Mouse (Mus musculus) forebrain, embryonic 12.5 days (tissue): ENCODE measurements at regions not wholly inside any gene's neighbourhood (a gene's known extent, or its start where the extent isn't known, plus 50 kb on each side); places are given as distances from the start of the nearest gene placed in this dataset.

Experiments used
- ATAC-seq: fragments of 200-750 bp; cut with Nextera tagmentation; 2 replicates; pipeline ENCODE4 v1.8.0; 2017; ENCODE audit warnings: moderate TSS enrichment; ENCODE audit not compliant: low FRiP score
- H3K27ac ChIP-seq: fragments of 300-500 bp; sonication (generic); 2 replicates; pipeline ENCODE4 v1.5.1; 2016; ENCODE audit warnings: mild to moderate bottlenecking
- H3K27me3 ChIP-seq: fragments of 300-500 bp; sonication (generic); 2 replicates; pipeline ENCODE4 v1.6.1; 2016; ENCODE audit warnings: mild to moderate bottlenecking
- H3K36me3 ChIP-seq: fragments of 300-500 bp; sonication (generic); replicated peaks from 2 replicates; pipeline ENCODE4 v1.6.1; 2016; ENCODE audit warnings: mild to moderate bottlenecking
- H3K4me1 ChIP-seq: fragments of 300-500 bp; sonication (generic); 2 replicates; pipeline ENCODE4 v1.6.1; 2016
- H3K4me2 ChIP-seq: fragments of 300-500 bp; sonication (generic); 2 replicates; pipeline ENCODE4 v1.6.1; 2016; ENCODE audit warnings: mild to moderate bottlenecking, moderate library complexity
- H3K4me3 ChIP-seq: fragments of 300-500 bp; sonication (generic); replicated peaks from 2 replicates; pipeline ENCODE4 v1.5.1; 2016; ENCODE audit warnings: mild to moderate bottlenecking
- H3K9ac ChIP-seq: fragments of 300-500 bp; sonication (generic); 2 replicates; pipeline ENCODE4 v1.6.1; 2016; ENCODE audit warnings: mild to moderate bottlenecking
- H3K9me3 ChIP-seq: fragments of 300-500 bp; sonication (generic); 2 replicates; pipeline ENCODE4 v1.6.1; 2016
- WGBS: fragments of 180-500 bp; shearing (Covaris S2); methylation state at CpG from one replicate; pipeline ENCODE4 v1.1.7; 2016; 5-methylcytosine and 5-hydroxymethylcytosine counted together

DNA sequence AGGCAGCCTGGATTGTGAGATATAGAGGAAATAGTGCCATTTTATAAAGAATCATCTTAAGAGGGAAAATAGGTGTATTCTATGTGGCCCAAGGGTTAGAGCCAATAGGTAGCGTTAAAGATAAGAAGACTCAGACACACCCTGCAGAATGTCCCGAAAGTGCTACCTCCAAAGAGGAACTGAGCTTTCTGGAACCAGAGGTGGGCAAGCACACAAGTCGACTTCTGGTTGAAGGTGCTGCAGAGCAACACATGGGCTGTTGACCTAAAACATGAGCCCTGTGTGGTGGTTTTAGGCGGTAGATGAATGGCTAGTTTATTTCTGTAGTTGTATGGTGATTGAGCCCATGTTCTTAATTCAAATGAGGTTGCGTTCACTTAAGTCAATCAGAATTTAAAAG, 121.4 kb upstream of the Gm26657 start:
- Histone ChIP-seq H3K27ac (no peak overlapping the region), H3K4me2 (no peak overlapping the region), H3K27me3 (no peaks in the 10 kb centered on the region), H3K9ac (no peak overlapping the region), H3K9me3 (no peaks in the 10 kb centered on the region), H3K4me1 (no peaks in the 10 kb centered on the region), H3K36me3 (no peaks in the 10 kb centered on the region), H3K4me3 (no peak overlapping the region)
- 89% methylated on average over 5 of the region's 5 CpGs for WGBS
- no peak for ATAC-seq

DNA sequence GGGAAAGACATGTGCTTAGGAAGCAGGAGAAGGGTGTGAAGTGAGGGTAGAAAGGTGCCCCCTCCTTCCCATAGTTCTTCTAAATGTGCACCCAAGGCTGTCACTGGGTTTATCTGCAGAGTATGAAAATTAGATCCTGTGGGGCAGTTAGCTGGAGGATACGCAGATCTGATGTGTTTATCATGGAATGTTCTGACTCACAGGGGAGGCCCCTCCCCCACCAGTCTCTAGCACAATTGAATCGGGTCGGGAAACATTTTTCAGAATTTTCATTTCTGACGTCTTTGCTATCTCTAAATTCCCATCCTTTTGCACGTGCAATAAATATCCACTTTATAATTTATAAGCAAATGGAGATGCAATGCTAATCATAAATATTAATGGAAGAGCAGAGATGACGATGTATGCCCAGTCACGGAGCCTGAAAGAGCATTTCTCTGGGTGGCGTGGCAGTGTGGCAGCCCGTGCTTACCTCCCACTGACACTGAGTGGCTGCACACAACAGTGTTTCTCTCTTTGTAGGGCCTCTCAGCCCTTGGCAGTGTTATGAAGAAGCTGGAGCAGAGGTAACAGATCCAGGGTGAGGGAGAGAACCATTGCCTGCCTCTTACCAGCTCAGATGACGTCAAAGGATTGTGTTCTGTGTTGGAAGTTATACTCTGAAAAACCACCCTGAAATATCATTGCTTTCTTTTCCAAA, 122.1 kb upstream of the Gm26657 start:
- Histone ChIP-seq H3K9me3 (no peaks in the 10 kb centered on the region), H3K27me3 (no peaks in the 10 kb centered on the region), H3K4me3 (no peak overlapping the region), H3K9ac (no peak overlapping the region), H3K4me2 (no peak overlapping the region), H3K4me1 (no peaks in the 10 kb centered on the region), H3K27ac (no peak overlapping the region), H3K36me3 (no peaks in the 10 kb centered on the region)
- 87% methylated on average over 10 of the region's 10 CpGs for WGBS
- ATAC-seq: no peak

GRCm38 (mm10) chr4:56612325-56612724, 127.5 kb upstream of the Gm26657 start:
- WGBS: 81% methylated on average over 4 of the region's 4 CpGs
- Histone ChIP-seq H3K36me3 (no peaks in the 10 kb centered on the region), H3K4me3 (no peak overlapping the region), H3K27me3 (no peaks in the 10 kb centered on the region), H3K27ac (no peak overlapping the region), H3K4me1 (no peaks in the 10 kb centered on the region; the same call in 1 of the 2 replicates), H3K9ac (no peak overlapping the region), H3K9me3 (no peaks in the 10 kb centered on the region), H3K4me2 (no peak overlapping the region)
- no peak for ATAC-seq

- no peak overlapping the region for H3K4me3 ChIP-seq
- no peak overlapping the region for H3K9ac ChIP-seq
- WGBS: 24% methylated on average over 4 of the region's 4 CpGs
- ATAC-seq: no peak
- no peak overlapping the region for H3K27ac ChIP-seq
- no peaks in the 10 kb centered on the region for H3K9me3 ChIP-seq
- H3K27me3 ChIP-seq: no peaks in the 10 kb centered on the region
- H3K4me2 ChIP-seq: no peak overlapping the region
- H3K36me3 ChIP-seq: no peaks in the 10 kb centered on the region
- H3K4me1 ChIP-seq: no peaks in the 10 kb centered on the region; the same call in 1 of the 2 replicates
Observed at GRCm38 (mm10) chr4:56611751-56612150, 128.1 kb upstream of the Gm26657 start.

- H3K27me3 ChIP-seq: no peaks in the 10 kb centered on the region
- no peak overlapping the region for H3K4me3 ChIP-seq
- H3K9me3 ChIP-seq: no peaks in the 10 kb centered on the region
- no peaks in the 10 kb centered on the region; the same call in 1 of the 2 replicates for H3K4me1 ChIP-seq
- no peak overlapping the region for H3K9ac ChIP-seq
- H3K4me2 ChIP-seq: no peak overlapping the region
- no peak for ATAC-seq
- no peaks in the 10 kb centered on the region for H3K36me3 ChIP-seq
- 65% methylated on average over 6 of the region's 6 CpGs for WGBS
- H3K27ac ChIP-seq: no peak overlapping the region
Observed at GRCm38 (mm10) chr4:56610273-56610672, 129.6 kb upstream of the Gm26657 start.

DNA sequence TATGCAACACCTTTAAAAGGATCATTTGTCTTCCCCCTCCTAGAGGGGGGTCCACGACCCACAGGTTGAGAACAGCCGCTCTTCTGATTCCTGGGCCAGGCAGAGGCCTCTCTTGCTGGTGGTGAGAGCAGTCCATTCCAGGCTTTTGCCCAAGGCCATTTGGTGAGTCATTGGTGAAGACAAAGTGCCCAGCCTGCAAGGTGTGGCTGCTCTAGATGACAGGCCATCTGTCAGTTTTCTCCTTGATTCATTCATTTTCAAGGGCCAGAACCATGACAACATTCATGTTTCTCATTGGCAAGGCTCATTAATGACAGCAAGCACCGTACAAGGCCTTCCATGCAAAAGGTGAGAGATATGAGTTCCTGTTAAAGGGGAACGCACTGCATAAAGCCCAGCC, 131.2 kb upstream of the Gm26657 start:
- Histone ChIP-seq H3K4me3 (no peak overlapping the region), H3K36me3 (no peaks in the 10 kb centered on the region), H3K27me3 (no peaks in the 10 kb centered on the region), H3K4me2 (no peak overlapping the region), H3K4me1 (no peaks in the 10 kb centered on the region; the same call in 1 of the 2 replicates), H3K9ac (no peak overlapping the region), H3K9me3 (no peaks in the 10 kb centered on the region), H3K27ac (no peak overlapping the region)
- 85% methylated on average over 4 of the region's 4 CpGs for WGBS
- ATAC-seq: no peak

- Histone ChIP-seq H3K27ac (no peak overlapping the region), H3K4me3 (no peak overlapping the region), H3K9me3 (no peaks in the 10 kb centered on the region), H3K36me3 (no peaks in the 10 kb centered on the region), H3K9ac (no peak overlapping the region), H3K27me3 (no peaks in the 10 kb centered on the region), H3K4me1 (no peaks in the 10 kb centered on the region), H3K4me2 (no peak overlapping the region)
- WGBS: 91% methylated on average over 2 of the region's 2 CpGs
- no peak for ATAC-seq
Observed at GRCm38 (mm10) chr4:56598398-56598797, 141.5 kb upstream of the Gm26657 start.

- Histone ChIP-seq H3K4me1 (no peaks in the 10 kb centered on the region), H3K9ac (no peak overlapping the region)
- ATAC-seq: no peak
Observed at GRCm38 (mm10) chr4:56597931-56598330, 141.9 kb upstream of the Gm26657 start.

DNA sequence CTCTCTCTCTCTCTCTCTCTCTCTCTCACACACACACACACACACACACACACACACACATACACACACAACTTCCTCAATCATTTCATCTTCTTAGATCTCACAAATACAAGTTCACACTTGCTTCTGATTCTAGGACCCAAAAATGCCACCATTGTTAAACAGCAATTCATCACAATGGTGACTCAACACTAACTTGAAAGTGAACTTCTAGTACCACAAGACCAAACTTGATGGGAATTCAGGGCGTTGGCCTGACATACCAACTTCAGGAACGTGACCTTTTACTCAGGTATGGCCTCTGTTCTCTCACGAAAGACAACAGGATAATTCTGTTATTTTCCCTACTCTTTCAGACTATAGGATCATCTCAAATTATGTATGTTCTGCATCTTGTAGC, 157.5 kb upstream of the Gm26657 start:
- Histone ChIP-seq H3K27me3 (no peaks in the 10 kb centered on the region), H3K4me2 (no peak overlapping the region), H3K27ac (no peak overlapping the region), H3K4me3 (no peak overlapping the region), H3K9ac (no peak overlapping the region), H3K4me1 (no peaks in the 10 kb centered on the region), H3K36me3 (no peaks in the 10 kb centered on the region), H3K9me3 (no peaks in the 10 kb centered on the region)
- ATAC-seq: no peak
- 78% methylated on average over 3 of the region's 3 CpGs for WGBS

More at GRCm38 (mm10) chr4:56597931-56598330, 141.9 kb upstream of the Gm26657 start:
- no peak overlapping the region for H3K4me2 ChIP-seq
- H3K4me3 ChIP-seq: no peak overlapping the region
- no peaks in the 10 kb centered on the region for H3K9me3 ChIP-seq
- no peaks in the 10 kb centered on the region for H3K27me3 ChIP-seq
- H3K27ac ChIP-seq: no peak overlapping the region
- H3K36me3 ChIP-seq: no peaks in the 10 kb centered on the region

DNA sequence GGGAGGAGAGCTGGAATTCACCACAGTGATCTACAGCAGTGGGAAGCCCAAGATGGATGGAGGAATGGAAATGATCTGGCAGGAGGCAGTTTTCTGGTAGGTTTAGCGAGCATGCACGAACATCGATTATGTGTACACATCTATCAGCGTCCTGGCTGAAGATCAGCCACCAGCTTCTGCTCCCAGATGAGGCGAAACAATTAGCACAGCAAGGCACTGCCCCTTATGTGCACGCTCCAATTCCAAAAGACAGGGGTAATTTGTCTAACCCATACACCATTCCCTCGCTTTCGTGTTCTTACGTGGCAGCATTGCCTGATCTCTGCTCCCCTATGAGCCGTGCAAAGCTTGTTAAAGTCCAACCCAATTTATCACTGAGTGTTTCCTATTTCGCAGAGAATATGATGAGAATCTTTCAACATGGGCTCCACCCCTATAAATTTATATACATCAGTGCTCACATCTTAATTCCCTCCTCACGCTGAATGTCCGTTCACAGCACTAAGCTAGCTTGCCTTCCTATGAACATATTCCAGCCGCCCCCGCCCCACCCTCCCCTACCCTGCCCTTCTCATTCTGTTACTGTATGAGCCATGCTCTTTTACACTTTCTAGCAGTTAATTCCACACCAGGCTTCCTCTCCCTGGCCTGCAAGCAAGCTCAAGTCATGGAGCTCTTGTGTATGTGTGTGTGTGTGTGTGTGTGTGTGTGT, 162.9 kb upstream of the Gm26657 start:
- Histone ChIP-seq H3K27ac (no peak overlapping the region), H3K9ac (no peak overlapping the region), H3K4me1 (no peaks in the 10 kb centered on the region), H3K4me2 (no peak overlapping the region), H3K36me3 (no peaks in the 10 kb centered on the region), H3K27me3 (no peaks in the 10 kb centered on the region), H3K4me3 (no peak overlapping the region), H3K9me3 (no peaks in the 10 kb centered on the region)
- no peak for ATAC-seq
- WGBS: 92% methylated on average over 15 of the region's 15 CpGs

GRCm38 (mm10) chr4:56552126-56552525, 187.7 kb upstream of the Gm26657 start:
- Histone ChIP-seq H3K4me3 (no peak overlapping the region), H3K27ac (no peak overlapping the region), H3K4me2 (no peak overlapping the region), H3K27me3 (no peaks in the 10 kb centered on the region), H3K36me3 (no peaks in the 10 kb centered on the region), H3K9me3 (no peaks in the 10 kb centered on the region), H3K9ac (no peak overlapping the region), H3K4me1 (no peaks in the 10 kb centered on the region)
- no peak for ATAC-seq

DNA sequence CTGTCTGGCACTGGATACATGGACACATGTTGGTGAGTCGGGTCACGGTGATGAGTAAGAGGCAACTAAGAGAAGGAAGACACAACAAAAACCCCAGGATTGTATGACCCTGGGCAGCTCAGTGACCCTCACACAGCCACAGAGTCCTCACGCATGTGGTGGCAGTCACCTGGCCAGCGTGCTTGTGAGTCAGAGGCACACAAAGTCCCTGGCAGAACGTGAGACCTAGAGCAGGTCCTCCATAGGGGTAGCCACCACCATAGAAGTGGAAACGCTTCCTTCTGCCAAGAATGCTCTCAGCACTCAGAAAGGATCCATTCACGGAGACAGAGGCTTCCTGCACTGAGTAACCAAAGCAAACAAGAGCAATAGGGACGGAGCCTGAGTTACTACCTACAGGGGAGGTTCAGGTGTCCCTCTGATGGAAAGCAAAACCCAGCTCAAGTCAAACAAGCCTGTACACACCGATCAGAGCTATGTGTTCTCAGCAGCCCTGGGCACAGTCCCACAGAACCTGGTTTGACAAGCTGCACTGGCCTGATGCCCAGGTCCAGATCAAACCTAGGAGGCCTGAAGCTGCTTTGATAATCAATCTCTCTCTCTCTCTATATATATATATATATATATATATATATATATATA, 206.4 kb upstream of the Gm26657 start:
- no peak overlapping the region for H3K4me3 ChIP-seq
- 93% methylated on average over 9 of the region's 9 CpGs for WGBS
- H3K27ac ChIP-seq: no peak overlapping the region
- no peak overlapping the region for H3K4me2 ChIP-seq
- no peak for ATAC-seq
- H3K36me3 ChIP-seq: no peaks in the 10 kb centered on the region
- no peaks in the 10 kb centered on the region for H3K4me1 ChIP-seq
- no peaks in the 10 kb centered on the region for H3K9me3 ChIP-seq
- no peak overlapping the region for H3K9ac ChIP-seq
- H3K27me3 ChIP-seq: no peaks in the 10 kb centered on the region

- H3K4me2 ChIP-seq: no peak overlapping the region
- H3K4me1 ChIP-seq: no peaks in the 10 kb centered on the region
- no peaks in the 10 kb centered on the region for H3K9me3 ChIP-seq
- H3K27ac ChIP-seq: no peak overlapping the region
- H3K9ac ChIP-seq: no peak overlapping the region
- ATAC-seq: no peak
- H3K36me3 ChIP-seq: no peaks in the 10 kb centered on the region
- H3K4me3 ChIP-seq: no peak overlapping the region
- no peaks in the 10 kb centered on the region for H3K27me3 ChIP-seq
- WGBS: 77% methylated on average over 9 of the region's 9 CpGs
Observed at GRCm38 (mm10) chr4:56532921-56533320, 206.9 kb upstream of the Gm26657 start.
